Mouse (Mus musculus) urinary bladder, adult 18-20 months (tissue): ENCODE measurements around the gene Hoxd9.

ENCODE experiments used
- DNase-seq, 2 experiments: peaks; one replicate each; pipeline ENCODE4 v3.0.0; 2022; ENCODE audit warnings: low spot score in 2 of 2, mixed read lengths in 2 of 2

Gene Hoxd9

DNA sequence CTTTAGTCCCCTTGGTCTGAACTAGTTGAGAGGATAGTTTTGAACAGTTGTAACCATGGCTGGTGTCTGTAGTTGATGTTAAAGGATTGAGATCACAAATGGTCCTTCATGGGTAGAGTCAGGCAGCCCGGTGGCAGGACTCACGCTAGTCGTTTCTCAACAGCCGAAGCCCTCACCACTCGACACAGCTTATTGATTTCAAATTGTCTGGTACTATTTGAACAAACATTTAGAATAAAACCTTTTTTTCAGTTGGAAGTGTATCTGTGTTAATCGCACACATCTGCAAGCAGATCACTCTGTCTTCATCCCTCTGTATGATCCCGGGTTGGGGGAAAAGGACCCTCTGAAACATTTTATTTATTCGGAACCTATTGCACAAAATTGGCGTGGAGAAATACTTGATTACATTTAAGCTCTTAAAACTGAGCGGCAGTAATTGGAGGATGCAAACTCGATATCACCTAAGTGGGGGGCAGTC lies 50.2 kb downstream of the Hoxd9 start:
- no peak for DNase-seq

- DNase-seq: no peak
Observed at GRCm38 (mm10) chr2:74748436-74748995, 51.0 kb downstream of the Hoxd9 start.

- DNase-seq: peak in 1 of 2 experiments; percentile 38
Observed at GRCm38 (mm10) chr2:74749337-74750121, 52.0 kb downstream of the Hoxd9 start.
